Mouse (Mus musculus): ENCODE data around the gene Alkbh7. TPM values are rescaled to one million over a fixed set of nuclear protein-coding genes. Genes with fewer than 3 reads are reported as not detected.

Gene Alkbh7
- polyA plus RNA-seq, 1 experiment = 30.2 TPM

DNA sequence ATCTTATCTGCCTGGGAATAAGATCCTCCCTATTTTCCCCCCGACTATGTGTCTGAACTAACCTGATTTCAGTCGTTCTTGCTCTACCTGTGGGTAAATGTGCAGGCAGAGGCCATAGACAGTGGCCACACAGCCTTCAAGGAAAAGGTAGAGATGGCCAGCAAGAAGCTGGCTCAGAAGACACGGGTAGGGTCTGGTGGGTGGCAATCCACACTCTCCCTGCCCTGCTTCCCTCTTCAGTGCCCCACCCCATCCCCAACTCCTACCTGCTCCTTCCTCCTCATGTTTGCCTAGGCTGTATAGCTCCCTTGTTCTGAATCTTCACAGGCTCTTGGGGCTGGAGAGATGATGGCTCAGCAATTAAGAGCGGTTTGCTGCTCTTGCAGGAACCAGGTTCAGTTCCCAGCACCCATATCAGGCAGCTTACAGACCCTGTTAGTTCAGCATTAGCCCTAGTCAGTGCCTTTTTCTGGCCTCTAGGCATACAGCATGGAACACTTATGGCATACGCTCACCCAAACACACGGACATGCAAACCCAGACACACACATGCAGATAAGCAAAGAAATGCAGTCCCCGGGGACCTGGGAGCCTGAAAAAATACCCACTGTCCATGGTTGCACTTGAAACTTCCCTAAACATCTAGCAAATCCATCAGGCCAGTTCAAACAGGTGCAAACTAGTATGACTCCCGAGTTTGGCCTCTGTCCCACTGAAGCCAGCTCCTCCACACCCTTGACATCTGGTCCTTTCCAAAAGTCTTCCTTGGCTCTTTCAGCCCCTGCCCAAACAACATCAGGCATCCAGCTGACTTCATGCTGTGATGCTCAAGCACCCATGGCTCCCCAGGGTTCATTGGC lies 20.4 kb upstream of the Alkbh7 start:
- no peaks in the 10 kb centered on the region for H3K36me3 ChIP-seq (ENCODE audit: control insufficient read depth, insufficient read depth, low read length)
- H3K4me1 ChIP-seq (ENCODE audit: control insufficient read depth, insufficient read depth, low read length) = peaks cover 5% of the 10 kb centered on the region
- H3K27ac ChIP-seq (ENCODE audit: control insufficient read depth, insufficient read depth, low read depth, low read length) = no peak overlapping the region
- no peak overlapping the region for H3K4me3 ChIP-seq (ENCODE audit: control insufficient read depth, low read depth, low read length)
- TF ChIP-seq CTCF (IDR thresholded peaks at IDR 0.05; ENCODE audit: control insufficient read depth, insufficient read depth, insufficient replicate concordance, low read depth, low read length) (no peak), POLR2A (IDR thresholded peaks at IDR 0.05; ENCODE audit: control insufficient read depth, low read depth, low read length) (no peak)
- H3K27me3 ChIP-seq (ENCODE audit: control insufficient read depth, insufficient read depth, low read length) = no peaks in the 10 kb centered on the region

- no peak for TF ChIP-seq CTCF (IDR thresholded peaks at IDR 0.05; ENCODE audit: control insufficient read depth, insufficient read depth, insufficient replicate concordance, low read depth, low read length)
- no peak for TF ChIP-seq POLR2A (IDR thresholded peaks at IDR 0.05; ENCODE audit: control insufficient read depth, low read depth, low read length)
- Histone ChIP-seq H3K27ac (ENCODE audit: control insufficient read depth, insufficient read depth, low read depth, low read length) (no peak overlapping the region), H3K4me1 (ENCODE audit: control insufficient read depth, insufficient read depth, low read length) (peaks cover 2% of the 10 kb centered on the region), H3K27me3 (ENCODE audit: control insufficient read depth, insufficient read depth, low read length) (no peaks in the 10 kb centered on the region), H3K4me3 (ENCODE audit: control insufficient read depth, low read depth, low read length) (no peak overlapping the region), H3K36me3 (ENCODE audit: control insufficient read depth, insufficient read depth, low read length) (no peaks in the 10 kb centered on the region)
Observed at GRCm38 (mm10) chr17:56979524-56979923, 17.6 kb upstream of the Alkbh7 start.

GRCm38 (mm10) chr17:56981049-56981448 lies 16.1 kb upstream of the Alkbh7 start:
- no peaks in the 10 kb centered on the region for H3K36me3 ChIP-seq (ENCODE audit: control insufficient read depth, insufficient read depth, low read length)
- no peak overlapping the region for H3K4me3 ChIP-seq (ENCODE audit: control insufficient read depth, low read depth, low read length)
- no peak overlapping the region for H3K27ac ChIP-seq (ENCODE audit: control insufficient read depth, insufficient read depth, low read depth, low read length)
- no peaks in the 10 kb centered on the region for H3K4me1 ChIP-seq (ENCODE audit: control insufficient read depth, insufficient read depth, low read length)
- H3K27me3 ChIP-seq (ENCODE audit: control insufficient read depth, insufficient read depth, low read length) = no peaks in the 10 kb centered on the region
- no peak for TF ChIP-seq POLR2A (IDR thresholded peaks at IDR 0.05; ENCODE audit: control insufficient read depth, low read depth, low read length)
- TF ChIP-seq CTCF (IDR thresholded peaks at IDR 0.05; ENCODE audit: control insufficient read depth, insufficient read depth, insufficient replicate concordance, low read depth, low read length) = no peak

DNA sequence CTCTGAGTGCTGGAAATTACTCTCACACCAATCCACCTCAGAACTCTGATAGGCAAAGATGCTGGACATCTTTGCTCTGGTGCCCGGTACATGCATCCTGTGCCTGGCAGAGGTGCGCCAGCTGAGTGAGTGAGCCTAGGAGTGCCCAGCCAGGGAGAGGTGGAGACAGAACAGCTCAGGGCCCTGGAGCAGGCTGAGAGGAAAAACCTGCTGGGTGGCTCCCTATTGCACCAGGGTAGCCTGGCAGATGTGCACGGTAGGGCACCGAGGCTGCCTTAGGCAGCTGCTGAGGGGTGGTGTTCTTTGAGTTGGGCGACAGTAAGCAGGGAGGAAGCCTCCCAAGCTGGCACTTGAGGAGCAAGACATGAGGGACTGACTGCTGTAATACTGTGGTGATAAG lies 15.1 kb upstream of the Alkbh7 start, which contains the start of gene Acer1:
Acer1 (minus strand) TSS at position 114 of the 400 bp plus-strand sequence.
- no peak within 1 kb of the TSS for H3K27ac ChIP-seq (ENCODE audit: control insufficient read depth, insufficient read depth, low read depth, low read length)

GRCm38 (mm10) chr17:56984886-56985285 lies 12.3 kb upstream of the Alkbh7 start:
- Histone ChIP-seq H3K27ac (ENCODE audit: control insufficient read depth, insufficient read depth, low read depth, low read length) (no peak overlapping the region), H3K27me3 (ENCODE audit: control insufficient read depth, insufficient read depth, low read length) (no peaks in the 10 kb centered on the region), H3K4me1 (ENCODE audit: control insufficient read depth, insufficient read depth, low read length) (peaks cover 2% of the 10 kb centered on the region), H3K4me3 (ENCODE audit: control insufficient read depth, low read depth, low read length) (no peak overlapping the region), H3K36me3 (ENCODE audit: control insufficient read depth, insufficient read depth, low read length) (no peaks in the 10 kb centered on the region)
- no peak for TF ChIP-seq CTCF (IDR thresholded peaks at IDR 0.05; ENCODE audit: control insufficient read depth, insufficient read depth, insufficient replicate concordance, low read depth, low read length)
- no peak for TF ChIP-seq POLR2A (IDR thresholded peaks at IDR 0.05; ENCODE audit: control insufficient read depth, low read depth, low read length)

More for the DNA sequence above, 15.1 kb upstream of the Alkbh7 start, which contains the start of gene Acer1:
- Histone ChIP-seq H3K4me1 (ENCODE audit: control insufficient read depth, insufficient read depth, low read length) (no peaks in the 10 kb centered on the region), H3K27me3 (ENCODE audit: control insufficient read depth, insufficient read depth, low read length) (no peaks in the 10 kb centered on the region), H3K4me3 (ENCODE audit: control insufficient read depth, low read depth, low read length) (no peak within 1 kb of the TSS), H3K36me3 (ENCODE audit: control insufficient read depth, insufficient read depth, low read length) (no peaks in the 10 kb centered on the region)
- TF ChIP-seq POLR2A (IDR thresholded peaks at IDR 0.05; ENCODE audit: control insufficient read depth, low read depth, low read length) = no peak
- no peak for TF ChIP-seq CTCF (IDR thresholded peaks at IDR 0.05; ENCODE audit: control insufficient read depth, insufficient read depth, insufficient replicate concordance, low read depth, low read length)

DNA sequence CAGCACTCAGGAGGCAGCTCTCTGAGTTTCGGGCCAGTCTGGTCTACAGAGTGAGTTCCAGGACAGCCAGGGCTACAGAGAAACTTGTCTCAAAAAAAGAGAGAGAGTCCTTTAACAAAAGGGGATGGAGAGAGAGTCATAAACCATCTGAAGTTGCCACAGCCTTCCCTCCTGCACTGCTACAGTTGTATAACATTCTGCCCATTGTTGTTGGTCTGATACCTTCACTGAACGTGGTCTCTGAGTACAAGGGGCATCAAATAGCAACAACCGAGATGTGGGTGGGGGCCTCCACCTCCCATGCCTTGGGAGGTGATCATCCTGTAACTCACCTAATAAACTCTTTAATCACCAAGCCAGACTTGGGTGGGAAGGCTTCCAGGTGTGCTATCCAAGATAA lies 11.5 kb upstream of the Alkbh7 start:
- TF ChIP-seq POLR2A (IDR thresholded peaks at IDR 0.05; ENCODE audit: control insufficient read depth, low read depth, low read length) = no peak
- no peak for TF ChIP-seq CTCF (IDR thresholded peaks at IDR 0.05; ENCODE audit: control insufficient read depth, insufficient read depth, insufficient replicate concordance, low read depth, low read length)

GRCm38 (mm10) chr17:56986105-56986805 lies 10.9 kb upstream of the Alkbh7 start:
- no peaks in the 10 kb centered on the region for H3K36me3 ChIP-seq (ENCODE audit: control insufficient read depth, insufficient read depth, low read length)
- TF ChIP-seq POLR2A (IDR thresholded peaks at IDR 0.05; ENCODE audit: control insufficient read depth, low read depth, low read length) (no peak), CTCF (IDR thresholded peaks at IDR 0.05; ENCODE audit: control insufficient read depth, insufficient read depth, insufficient replicate concordance, low read depth, low read length) (no peak)
- peaks cover 5% of the 10 kb centered on the region for H3K4me1 ChIP-seq (ENCODE audit: control insufficient read depth, insufficient read depth, low read length)
- H3K4me3 ChIP-seq (ENCODE audit: control insufficient read depth, low read depth, low read length) = no peak overlapping the region
- H3K27me3 ChIP-seq (ENCODE audit: control insufficient read depth, insufficient read depth, low read length) = no peaks in the 10 kb centered on the region
- no peak overlapping the region for H3K27ac ChIP-seq (ENCODE audit: control insufficient read depth, insufficient read depth, low read depth, low read length)

More for the DNA sequence above, 11.5 kb upstream of the Alkbh7 start:
- Histone ChIP-seq H3K4me1 (ENCODE audit: control insufficient read depth, insufficient read depth, low read length) (peaks cover 2% of the 10 kb centered on the region), H3K4me3 (ENCODE audit: control insufficient read depth, low read depth, low read length) (no peak overlapping the region), H3K36me3 (ENCODE audit: control insufficient read depth, insufficient read depth, low read length) (no peaks in the 10 kb centered on the region), H3K27ac (ENCODE audit: control insufficient read depth, insufficient read depth, low read depth, low read length) (no peak overlapping the region), H3K27me3 (ENCODE audit: control insufficient read depth, insufficient read depth, low read length) (no peaks in the 10 kb centered on the region)

Measured in testis, adult 2 months (tissue).